In genomic region chr5:24078420-24079179, GRCm38 (mm10) we compare ENCODE assay signal across 12 mouse cellular contexts. TPM values are rescaled to one million over a fixed set of nuclear protein-coding genes. Genes with fewer than 3 reads are reported as not detected.
DNase-seq lines count a peak whose midpoint lies in the region; ATAC-seq lines count a peak whose summit lies in the region.
"Had no signal": no experiment of that assay in that cellular context is flagged by ENCODE, and none has a peak within 500 bp of the region (broad histone marks: within the 10 kb centered on the region; RNA-seq: fewer than 3 reads in every experiment).

No protein-coding gene starts in this region.

- WGBS in intestine, embryonic 14.5 days = 69% methylated on average over 7 of the region's 7 CpGs
- WGBS in intestine, embryonic 16.5 days = 73% methylated on average over 7 of the region's 7 CpGs
- 81% methylated on average over 7 of the region's 7 CpGs for WGBS in neural tube, embryonic 13.5 days
- 83% methylated on average over 7 of the region's 7 CpGs for WGBS in neural tube, embryonic 15.5 days
- 67% methylated on average over 7 of the region's 7 CpGs for WGBS in stomach, embryonic 15.5 days

- no peaks in the 10 kb centered on the region for H3K27me3 ChIP-seq in intestine, embryonic 14.5 days (replicated peaks; ENCODE audit: control insufficient read depth, insufficient read depth, low read length)
- H3K27me3 ChIP-seq in intestine, embryonic 16.5 days (replicated peaks; ENCODE audit: control insufficient read depth, insufficient read depth, low read length) = no peaks in the 10 kb centered on the region
- no peaks in the 10 kb centered on the region for H3K27me3 ChIP-seq in neural tube, embryonic 13.5 days
- H3K27me3 ChIP-seq in neural tube, embryonic 15.5 days (replicated peaks) = no peaks in the 10 kb centered on the region
- H3K27me3 ChIP-seq in stomach, embryonic 15.5 days (replicated peaks) = no peaks in the 10 kb centered on the region
- H3K27me3 ChIP-seq: embryonic facial prominence, embryonic 12.5 days; limb, embryonic 13.5 days had no signal

- no peaks in the 10 kb centered on the region for H3K36me3 ChIP-seq in intestine, embryonic 14.5 days (ENCODE audit: control insufficient read depth, insufficient read depth, low read length)
- H3K36me3 ChIP-seq in intestine, embryonic 16.5 days (ENCODE audit: control insufficient read depth, insufficient read depth, low read length) = no peaks in the 10 kb centered on the region
- H3K36me3 ChIP-seq in neural tube, embryonic 13.5 days = no peaks in the 10 kb centered on the region
- H3K36me3 ChIP-seq in neural tube, embryonic 15.5 days = no peaks in the 10 kb centered on the region
- H3K36me3 ChIP-seq in stomach, embryonic 15.5 days = no peaks in the 10 kb centered on the region
- H3K36me3 ChIP-seq: embryonic facial prominence, embryonic 12.5 days; limb, embryonic 13.5 days had no signal

- ATAC-seq in intestine, embryonic 14.5 days (replicated peaks; ENCODE audit: low FRiP score, low TSS enrichment, low read depth) = no peak
- ATAC-seq in intestine, embryonic 16.5 days = no peak
- ATAC-seq in neural tube, embryonic 13.5 days (ENCODE audit: low read depth) = 0 out of 2 replicates have a peak, but pooled peaks have one; percentile 34
- no peak for ATAC-seq in neural tube, embryonic 15.5 days (ENCODE audit: low FRiP score)
- ATAC-seq in stomach, embryonic 15.5 days (ENCODE audit: insufficient read depth, low FRiP score, low read depth) = peak; percentile 31; the same call in 1 of the 2 replicates

- H3K4me2 ChIP-seq in intestine, embryonic 14.5 days (ENCODE audit: low read length) = no peak overlapping the region
- no peak overlapping the region for H3K4me2 ChIP-seq in intestine, embryonic 16.5 days (ENCODE audit: low read depth, low read length)
- no peak overlapping the region for H3K4me2 ChIP-seq in neural tube, embryonic 13.5 days
- H3K4me2 ChIP-seq in neural tube, embryonic 15.5 days = no peak overlapping the region
- H3K4me2 ChIP-seq in stomach, embryonic 15.5 days = no peak overlapping the region
- H3K4me2 ChIP-seq: embryonic facial prominence, embryonic 12.5 days had no signal

- H3K9ac ChIP-seq in intestine, embryonic 14.5 days (ENCODE audit: low read length) = no peak overlapping the region
- no peak overlapping the region for H3K9ac ChIP-seq in intestine, embryonic 16.5 days (ENCODE audit: low read depth, low read length)
- H3K9ac ChIP-seq in neural tube, embryonic 13.5 days = no peak overlapping the region
- no peak overlapping the region for H3K9ac ChIP-seq in neural tube, embryonic 15.5 days (replicated peaks)
- no peak overlapping the region for H3K9ac ChIP-seq in stomach, embryonic 15.5 days
- H3K9ac ChIP-seq: embryonic facial prominence, embryonic 12.5 days; limb, embryonic 13.5 days had no signal

- DNase-seq in cerebellum, postnatal 10 days = peak; percentile 23 to 40
- no peak for DNase-seq in cerebellum, adult 9-10 months
- DNase-seq in intestine, embryonic 14.5 days (ENCODE audit: low spot score) = peak; percentile 38
- DNase-seq in spleen, adult 12 weeks (ENCODE audit: low spot score) = no peak
- DNase-seq: B cell, adult 2 months; heart, postnatal 14 days had no signal

- 0 out of 2 replicates have a peak, but pooled peaks cover 4% of the 10 kb centered on the region for H3K4me1 ChIP-seq in intestine, embryonic 14.5 days (replicated peaks; ENCODE audit: control insufficient read depth, insufficient read depth, low read length)
- peaks cover 5% of the 10 kb centered on the region for H3K4me1 ChIP-seq in intestine, embryonic 16.5 days (ENCODE audit: control insufficient read depth, insufficient read depth, low read length)
- peaks cover 12% of the 10 kb centered on the region for H3K4me1 ChIP-seq in neural tube, embryonic 13.5 days (replicated peaks)
- H3K4me1 ChIP-seq in neural tube, embryonic 15.5 days = peaks cover 11% of the 10 kb centered on the region; the same call in 1 of the 2 replicates
- H3K4me1 ChIP-seq in stomach, embryonic 15.5 days = no peaks in the 10 kb centered on the region
- H3K4me1 ChIP-seq: embryonic facial prominence, embryonic 12.5 days had no signal

- no peak overlapping the region for H3K4me3 ChIP-seq in intestine, embryonic 14.5 days (ENCODE audit: low read depth, low read length)
- no peak overlapping the region for H3K4me3 ChIP-seq in intestine, embryonic 16.5 days (ENCODE audit: low read length)
- no peak overlapping the region for H3K4me3 ChIP-seq in neural tube, embryonic 13.5 days
- H3K4me3 ChIP-seq in neural tube, embryonic 15.5 days (replicated peaks) = no peak overlapping the region
- H3K4me3 ChIP-seq in stomach, embryonic 15.5 days (replicated peaks) = no peak overlapping the region
- H3K4me3 ChIP-seq: embryonic facial prominence, embryonic 12.5 days; limb, embryonic 13.5 days had no signal

- H3K27ac ChIP-seq in intestine, embryonic 14.5 days (ENCODE audit: low read depth) = no peak overlapping the region
- H3K27ac ChIP-seq in intestine, embryonic 16.5 days (ENCODE audit: low read length) = no peak overlapping the region
- no peak overlapping the region; the same call in 1 of the 2 replicates for H3K27ac ChIP-seq in neural tube, embryonic 13.5 days (replicated peaks)
- H3K27ac ChIP-seq in neural tube, embryonic 15.5 days (replicated peaks) = no peak overlapping the region
- H3K27ac ChIP-seq in stomach, embryonic 15.5 days = no peak overlapping the region
- H3K27ac ChIP-seq: embryonic facial prominence, embryonic 12.5 days; limb, embryonic 13.5 days had no signal

- H3K9me3 ChIP-seq in intestine, embryonic 14.5 days (ENCODE audit: control insufficient read depth, low read length) = no peaks in the 10 kb centered on the region
- H3K9me3 ChIP-seq in intestine, embryonic 16.5 days (ENCODE audit: control insufficient read depth, low read length) = no peaks in the 10 kb centered on the region
- H3K9me3 ChIP-seq in neural tube, embryonic 13.5 days = no peaks in the 10 kb centered on the region
- no peaks in the 10 kb centered on the region for H3K9me3 ChIP-seq in neural tube, embryonic 15.5 days (replicated peaks)
- H3K9me3 ChIP-seq in stomach, embryonic 15.5 days = no peaks in the 10 kb centered on the region
- H3K9me3 ChIP-seq: embryonic facial prominence, embryonic 12.5 days; limb, embryonic 13.5 days had no signal

RNA-seq across cellular contexts. Expression of gene Klhl7, which starts 21.8 kb away (rescaled TPM):
- polyA plus RNA-seq in intestine, embryonic 14.5 days (2014; fragmentation: Nextera tagmentation; extraction: Ambion mirVana) = 46.6 and 50.4 TPM in 2 replicates
- 31.0 and 31.2 TPM in 2 replicates for polyA plus RNA-seq in intestine, embryonic 16.5 days (2015; fragmentation: Nextera tagmentation; extraction: Ambion mirVana)
- polyA plus RNA-seq in neural tube, embryonic 13.5 days (2015; fragmentation: Nextera tagmentation; extraction: Ambion mirVana) = 130 and 136 TPM in 2 replicates
- 109 and 122 TPM in 2 replicates for polyA plus RNA-seq in neural tube, embryonic 15.5 days (2015; fragmentation: Nextera tagmentation; extraction: Ambion mirVana)
- 47.3 and 47.6 TPM in 2 replicates for polyA plus RNA-seq in stomach, embryonic 15.5 days (2015; fragmentation: Nextera tagmentation; extraction: Ambion mirVana)

RNA-seq across cellular contexts. Expression of gene Fam126a, which starts 48.1 kb away (rescaled TPM):
- polyA plus RNA-seq in intestine, embryonic 14.5 days (2014; fragmentation: Nextera tagmentation; extraction: Ambion mirVana) = 21.7 and 23.0 TPM in 2 replicates
- polyA plus RNA-seq in intestine, embryonic 16.5 days (2015; fragmentation: Nextera tagmentation; extraction: Ambion mirVana) = 11.1 and 11.7 TPM in 2 replicates
- 28.4 and 30.5 TPM in 2 replicates for polyA plus RNA-seq in neural tube, embryonic 13.5 days (2015; fragmentation: Nextera tagmentation; extraction: Ambion mirVana)
- 22.3 and 22.5 TPM in 2 replicates for polyA plus RNA-seq in neural tube, embryonic 15.5 days (2015; fragmentation: Nextera tagmentation; extraction: Ambion mirVana)
- polyA plus RNA-seq in stomach, embryonic 15.5 days (2015; fragmentation: Nextera tagmentation; extraction: Ambion mirVana) = 18.0 and 18.2 TPM in 2 replicates

Comparison
In these comparisons a context has a peak if more than half of its experiments do, and no peak if none do; other contexts are left out.
1. DNase-seq: peak in cerebellum, postnatal 10 days (2 of 2) and intestine, embryonic 14.5 days (single experiment); none in cerebellum, adult 9-10 months (single experiment) and spleen, adult 12 weeks (single experiment).
2. ATAC-seq: peak in neural tube, embryonic 13.5 days (single experiment) and stomach, embryonic 15.5 days (single experiment); none in intestine, embryonic 14.5 days (single experiment), intestine, embryonic 16.5 days (single experiment) and neural tube, embryonic 15.5 days (single experiment).